Mouse (Mus musculus): Measurements from ENCODE around the gene Acer3. TPM values are rescaled to one million over a fixed set of nuclear protein-coding genes. Genes with fewer than 3 reads are reported as not detected.

Acer3 gene
- total and polyA plus RNA-seq, 3 experiments: 1.2 to 22.0 (median 10.7) TPM

Other genes starting within 250 kb of the Acer3 start
- gene Myo7a, start 201.7 kb downstream of the Acer3 start, total RNA-seq (2021): 100 to 1,000 TPM; 140 to 146 TPM
- 136 and 180 TPM in 2 replicates for gene Myo7a, start 201.7 kb downstream of the Acer3 start, polyA plus RNA-seq (2012; rRNA removed)
- gene Omp, start 175.7 kb downstream of the Acer3 start, total RNA-seq (2021): 1 to 10 TPM in 1 of 2 experiments, under 1 TPM in 1; 0.17 to 5.7 TPM
- gene Omp, start 175.7 kb downstream of the Acer3 start, polyA plus RNA-seq (2012; rRNA removed): 3.3 and 10.3 TPM in 2 replicates
- 1 to 10 TPM; 4.1 to 6.1 TPM for gene Capn5, start 142.9 kb downstream of the Acer3 start, total RNA-seq (2021)
- gene Capn5, start 142.9 kb downstream of the Acer3 start, polyA plus RNA-seq (2012; rRNA removed): 8.4 and 11.2 TPM in 2 replicates
- gene B3gnt6, start 121.7 kb downstream of the Acer3 start, total RNA-seq (2021): under 1 TPM in 1 of 2 experiments, not detected in 1; 0.78 TPM
- gene B3gnt6, start 121.7 kb downstream of the Acer3 start, polyA plus RNA-seq (2012; rRNA removed): 0.19 and 0.20 TPM in 2 replicates
- 10 to 100 TPM; 22.4 to 41.5 TPM for gene Tsku, start 40.1 kb upstream of the Acer3 start, total RNA-seq (2021)
- 52.3 and 58.9 TPM in 2 replicates for gene Tsku, start 40.1 kb upstream of the Acer3 start, polyA plus RNA-seq (2012; rRNA removed)
- gene Gucy2d, start 119.2 kb upstream of the Acer3 start, total RNA-seq (2021): not detected
- not detected in 2 replicates for gene Gucy2d, start 119.2 kb upstream of the Acer3 start, polyA plus RNA-seq (2012; rRNA removed)
- 10 to 100 TPM; 17.0 to 37.1 TPM for gene Lrrc32, start 168.1 kb upstream of the Acer3 start, total RNA-seq (2021)
- 16.6 and 19.4 TPM in 2 replicates for gene Lrrc32, start 168.1 kb upstream of the Acer3 start, polyA plus RNA-seq (2012; rRNA removed)